Mouse (Mus musculus) lung, postnatal 0 days (tissue): ENCODE measurements around the gene Syngr2.

Source experiments
- CTCF ChIP-seq: IDR thresholded peaks from 2 replicates; pipeline ENCODE4 v1.5.1; 2016; ENCODE audit warnings: antibody characterized with exemption, mild to moderate bottlenecking
- EP300 ChIP-seq: IDR thresholded peaks from 2 replicates; pipeline ENCODE4 v1.6.1; 2016; ENCODE audit warnings: antibody characterized with exemption, mild to moderate bottlenecking, control low read depth

DNA sequence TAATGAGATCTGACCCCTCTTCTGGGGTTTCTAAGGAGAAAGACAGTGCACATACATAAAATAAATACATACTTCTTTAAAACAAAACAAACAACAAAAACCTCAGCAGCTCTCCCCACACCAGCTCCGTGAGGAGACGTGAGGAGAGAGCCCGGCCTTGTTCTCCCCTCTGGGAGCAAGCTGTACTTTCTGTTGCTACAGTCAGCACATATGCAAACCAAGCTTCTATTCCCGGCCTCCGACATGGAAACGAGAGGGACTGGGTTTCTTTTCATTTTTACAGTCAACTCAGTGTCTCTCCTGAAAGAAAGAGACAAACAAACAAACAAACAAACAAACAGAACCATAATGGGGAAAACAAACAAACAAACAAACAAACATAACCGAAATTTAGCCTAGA lies 9.4 kb upstream of the Syngr2 start:
- no peak for TF ChIP-seq CTCF
- no peak for TF ChIP-seq EP300
